Mouse (Mus musculus) embryo, embryonic 11.5 days (tissue): ENCODE measurements around the gene Gabbr1.
"Not testable (repeated sequence)": the region's sequence is repeated elsewhere in the genome, so short reads cannot be mapped to it uniquely, and the experiment has no call there.

ENCODE experiments used
- DNase-seq: peaks from one replicate; pipeline ENCODE4 v3.0.0-alpha.2; 2012; ENCODE audit warnings: low read depth, low spot score

Gabbr1 gene

DNA sequence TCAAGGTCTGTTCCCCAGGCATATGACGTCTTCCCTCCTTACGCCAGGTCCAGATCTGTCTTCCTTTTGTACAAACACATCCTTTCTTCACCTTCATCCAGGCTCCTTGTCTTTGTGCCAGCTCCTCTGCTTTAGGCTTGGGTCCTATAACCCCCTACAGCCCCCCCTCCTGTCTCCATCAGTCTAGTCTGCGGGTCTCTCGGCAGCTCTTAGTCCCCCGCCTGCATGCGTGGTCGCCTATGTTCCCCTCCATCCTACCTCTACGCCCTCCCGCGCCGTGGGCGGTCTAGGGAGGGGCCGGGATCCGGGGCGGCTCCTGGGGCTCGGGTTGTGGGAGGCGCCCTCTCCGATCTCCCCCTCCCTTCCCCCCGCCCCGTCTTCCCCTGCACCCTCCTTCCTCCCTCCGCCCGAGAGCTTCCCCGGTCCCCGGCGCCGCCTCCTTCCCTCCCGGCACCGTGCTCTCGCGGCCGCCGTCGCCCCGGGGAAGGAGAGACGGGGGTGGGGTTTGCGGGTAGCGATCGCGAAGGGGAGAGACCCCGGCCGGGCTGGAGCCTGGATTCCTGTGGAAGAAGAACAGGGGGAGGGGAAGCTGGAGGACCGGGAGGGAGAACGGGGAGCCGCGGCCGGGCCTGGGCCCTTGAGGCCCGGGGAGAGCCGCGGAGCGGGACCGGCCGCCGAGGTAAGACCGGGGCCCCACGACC lies at the start of gene Gabbr1:
Gene Gabbr1, plus strand, starts transcription at position 356 of the 701 bp plus-strand sequence.
- peak; percentile 80 for DNase-seq

GRCm38 (mm10) chr17:36997033-36997735 lies 48.6 kb upstream of the Gabbr1 start:
- DNase-seq = peak; percentile 69

- DNase-seq = no peak
These were observed 47.3 kb upstream of the Gabbr1 start for GRCm38 (mm10) chr17:36998477-36998876.

DNA sequence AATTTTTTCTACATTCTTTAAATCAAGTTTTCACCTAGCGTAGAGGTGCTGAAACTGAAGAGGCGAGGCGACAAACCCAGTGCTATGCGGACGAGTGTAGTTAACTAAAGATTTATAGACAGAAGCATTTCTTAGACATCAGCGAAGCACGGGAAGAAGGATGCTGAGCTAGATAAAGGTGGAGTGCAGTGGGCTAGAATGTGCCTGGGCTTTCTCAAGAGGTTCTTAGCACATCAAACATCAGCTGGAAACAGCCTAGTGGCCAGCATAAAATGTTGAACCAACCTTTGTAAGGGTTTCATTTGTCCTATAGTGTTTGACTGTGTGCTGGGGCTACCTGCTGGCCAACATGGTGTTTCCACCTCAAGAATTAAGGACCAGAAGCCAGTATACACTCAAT lies 44.9 kb upstream of the Gabbr1 start, which contains the start of gene Zfp57:
Gene Zfp57, plus strand, starts transcription at position 301 of the 400 bp plus-strand sequence.
- no peak for DNase-seq

GRCm38 (mm10) chr17:37002364-37003330 lies 43.1 kb upstream of the Gabbr1 start:
- DNase-seq = peak; percentile 62

- no peak for DNase-seq
These were observed 42.4 kb upstream of the Gabbr1 start for GRCm38 (mm10) chr17:37003366-37003765.

- no peak for DNase-seq
These were observed 37.6 kb upstream of the Gabbr1 start for GRCm38 (mm10) chr17:37008161-37008560.

DNA sequence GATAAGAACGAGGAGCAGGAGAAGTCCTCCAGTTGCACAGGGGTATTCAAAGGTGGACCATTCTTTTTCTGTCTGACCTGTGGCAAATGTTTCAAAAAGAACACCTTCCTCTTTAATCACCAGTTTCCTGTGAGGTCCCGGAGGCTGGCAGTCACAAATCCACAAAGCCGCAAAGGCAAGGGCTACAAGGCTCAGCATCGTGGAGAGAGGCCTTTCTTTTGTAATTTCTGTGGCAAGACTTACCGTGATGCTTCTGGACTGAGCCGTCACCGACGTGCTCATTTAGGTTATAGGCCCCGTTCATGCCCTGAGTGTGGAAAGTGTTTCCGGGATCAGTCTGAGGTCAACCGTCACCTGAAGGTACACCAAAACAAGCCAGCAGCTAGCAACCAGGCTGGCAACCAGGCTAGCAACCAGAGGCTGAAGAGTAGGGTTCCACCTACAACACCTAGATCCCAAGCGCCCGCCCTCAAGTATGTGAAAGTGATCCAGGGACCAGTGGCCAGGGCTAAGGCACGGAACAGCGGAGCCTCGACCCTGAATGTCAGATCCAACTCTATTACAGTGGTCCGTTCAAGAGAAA lies 36.2 kb upstream of the Gabbr1 start:
- DNase-seq = no peak

DNA sequence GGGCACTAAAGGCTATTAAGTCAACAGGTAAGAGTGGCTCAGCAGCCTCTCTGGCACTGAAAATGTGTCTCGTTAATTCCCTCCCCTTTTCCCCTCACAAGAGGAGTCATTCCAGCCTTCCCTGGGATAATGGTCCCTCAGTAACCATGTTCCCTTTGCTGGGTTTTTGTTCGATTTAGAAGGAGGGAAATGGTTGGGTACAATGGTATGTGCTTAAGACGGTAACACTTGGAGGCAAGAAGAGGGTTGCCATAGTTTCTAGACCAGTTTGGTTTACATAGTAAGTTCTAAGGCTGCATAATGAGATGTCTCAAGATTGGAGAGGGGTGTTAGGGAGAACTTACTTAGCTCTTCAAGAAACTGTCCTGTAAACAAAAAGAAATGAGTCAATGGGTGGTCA lies 34.0 kb upstream of the Gabbr1 start:
- no peak for DNase-seq

GRCm38 (mm10) chr17:37012141-37012540 lies 33.6 kb upstream of the Gabbr1 start:
- no peak for DNase-seq

- DNase-seq = no peak
These were observed 29.4 kb upstream of the Gabbr1 start for GRCm38 (mm10) chr17:37016333-37016732.

GRCm38 (mm10) chr17:37018328-37018727 lies 27.4 kb upstream of the Gabbr1 start:
- DNase-seq = no peak

DNA sequence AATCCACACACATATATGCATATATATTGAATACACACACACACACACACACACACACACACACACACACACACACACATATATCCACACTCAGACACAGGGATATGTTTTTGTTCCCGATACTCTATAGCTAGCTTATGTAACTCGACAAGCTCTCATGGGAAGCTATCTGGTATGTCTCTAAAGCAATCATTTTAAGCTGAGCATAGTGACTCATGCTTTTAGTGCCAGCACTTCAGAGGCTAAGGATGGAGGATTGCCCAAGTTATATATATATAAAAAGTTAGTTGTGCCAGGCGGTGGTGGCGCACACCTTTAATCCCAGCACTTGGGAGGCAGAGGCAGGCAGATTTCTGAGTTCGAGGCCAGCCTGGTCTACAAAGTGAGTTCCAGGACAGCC lies 26.5 kb upstream of the Gabbr1 start:
- DNase-seq = not testable (repeated sequence)

DNA sequence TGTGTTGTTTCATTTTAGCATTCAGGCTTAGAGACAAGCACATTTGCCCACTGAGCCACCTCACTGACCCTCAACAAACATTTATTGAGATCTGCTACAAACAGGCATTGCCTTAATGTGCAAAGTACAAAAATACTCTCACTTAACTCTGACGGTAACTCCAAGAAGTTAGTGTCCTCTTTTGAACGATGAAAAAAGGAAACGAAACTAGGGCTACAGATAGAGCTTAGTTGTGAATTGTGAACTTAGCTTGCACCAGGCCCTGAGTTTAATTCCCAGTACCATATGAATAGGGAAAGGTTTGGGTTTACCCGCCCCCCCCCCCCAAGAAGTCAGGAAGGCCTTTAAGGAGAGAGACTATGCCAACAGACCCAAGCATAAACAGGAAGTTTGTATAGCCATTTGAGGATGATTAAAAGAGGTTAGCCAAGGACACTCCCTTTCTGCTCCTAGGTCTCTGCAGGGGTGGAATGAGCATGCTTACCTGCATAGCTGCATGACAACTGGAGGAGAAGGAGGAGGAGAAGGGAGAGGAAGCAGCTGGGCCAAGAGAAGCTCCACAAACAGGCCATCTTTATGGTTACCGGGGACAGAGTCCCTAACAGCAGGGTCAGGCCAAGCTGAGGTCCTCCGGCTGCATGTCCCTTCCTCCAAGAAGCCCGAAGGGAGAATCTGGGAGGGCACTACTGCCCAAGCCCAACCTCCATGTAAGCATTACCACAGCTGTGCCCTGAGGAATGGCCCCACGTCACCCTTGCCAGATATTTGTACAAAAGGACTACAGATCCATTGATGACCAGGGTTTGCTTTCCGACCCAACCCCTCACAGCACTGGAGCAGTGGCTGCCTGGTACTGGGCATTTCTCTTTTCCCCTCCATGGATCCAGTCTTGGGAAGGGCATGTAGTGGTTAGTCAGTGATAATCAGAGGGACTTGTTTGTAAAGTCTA lies 22.9 kb upstream of the Gabbr1 start, which contains the start of gene Mog:
Gene Mog, minus strand, starts transcription at position 771 of the 949 bp plus-strand sequence.
- no peak for DNase-seq

- no peak for DNase-seq
These were observed 19.3 kb upstream of the Gabbr1 start for GRCm38 (mm10) chr17:37026425-37026824.

DNA sequence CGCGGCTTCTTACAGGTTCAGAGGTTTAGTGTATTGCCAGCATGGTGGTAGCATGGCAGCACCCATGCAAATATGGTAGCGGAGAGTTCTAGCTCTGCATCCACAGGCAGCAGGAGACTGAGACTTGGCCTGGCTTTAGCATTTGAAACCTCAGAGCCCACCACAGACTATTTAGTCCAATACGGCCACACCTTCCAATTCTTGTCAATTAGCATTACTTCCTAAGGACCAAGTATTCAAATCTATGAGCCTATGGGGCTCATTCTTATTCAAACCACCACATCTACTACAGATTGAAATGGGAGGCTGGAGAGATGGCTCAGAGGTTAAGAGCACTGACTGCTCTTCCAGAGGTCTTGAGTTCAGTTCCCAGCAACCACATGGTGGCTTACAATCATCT lies 18.3 kb upstream of the Gabbr1 start:
- DNase-seq = no peak

DNA sequence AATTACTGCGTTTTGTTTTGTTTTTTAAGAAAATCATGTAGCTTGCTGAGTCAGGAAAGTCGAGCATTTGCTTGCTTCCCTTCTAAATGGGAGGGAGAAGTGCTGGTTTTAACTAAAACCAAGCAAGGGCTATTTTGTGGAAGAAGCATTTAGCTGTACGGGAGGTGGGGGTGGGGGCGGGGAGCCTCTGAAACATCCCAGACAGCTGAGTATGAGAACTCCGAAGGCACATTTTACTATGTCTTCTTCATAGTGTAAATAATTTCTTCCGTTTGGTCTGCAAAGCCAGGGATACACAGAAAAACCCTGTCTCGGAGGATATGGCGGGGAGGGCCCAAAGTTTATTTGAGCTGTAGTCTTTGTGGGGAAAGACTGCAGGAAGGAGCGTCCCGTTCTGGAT lies 17.6 kb upstream of the Gabbr1 start:
- DNase-seq = no peak

DNA sequence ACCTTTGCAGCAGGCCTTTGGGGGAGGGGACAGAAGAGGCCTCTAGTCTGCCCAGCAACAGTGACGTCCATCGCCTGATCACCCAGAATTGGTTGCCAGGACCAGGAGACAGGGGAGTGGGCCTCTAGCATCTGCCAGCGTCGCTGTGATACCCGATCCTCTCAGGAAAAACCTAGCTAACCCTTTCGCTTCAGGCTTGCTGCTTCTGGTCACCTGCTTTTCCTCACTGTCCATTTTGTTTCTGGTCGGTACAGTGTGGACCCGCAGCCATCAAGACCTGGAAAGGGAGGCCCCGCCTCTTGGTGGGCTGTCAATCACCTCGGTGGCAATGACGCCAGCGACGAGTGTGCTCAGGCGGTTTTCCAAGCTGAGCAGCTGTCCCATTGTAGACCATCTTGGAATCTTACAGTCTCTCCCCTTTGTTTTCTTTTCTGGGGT lies 17.1 kb upstream of the Gabbr1 start:
- DNase-seq = peak; percentile 93

- no peak for DNase-seq
These were observed 16.6 kb upstream of the Gabbr1 start for GRCm38 (mm10) chr17:37029162-37029561.
